17 mouse cellular contexts compared by ENCODE assay signal in genomic region chr3:35516517-35516916, GRCm38 (mm10).
"Had no signal": no experiment of that assay in that cellular context is flagged by ENCODE, and none has a peak within 500 bp of the region (broad histone marks: within the 10 kb centered on the region; RNA-seq: fewer than 3 reads in every experiment).

No protein-coding gene starts in this region.

- H3K36me3 ChIP-seq: neural tube, embryonic 12.5 days; neural tube, embryonic 13.5 days; neural tube, embryonic 15.5 days; stomach, embryonic 15.5 days had no signal

- H3K4me2 ChIP-seq: neural tube, embryonic 12.5 days; neural tube, embryonic 13.5 days; neural tube, embryonic 15.5 days; stomach, embryonic 15.5 days had no signal

- H3K4me3 ChIP-seq: neural tube, embryonic 12.5 days; neural tube, embryonic 13.5 days; neural tube, embryonic 15.5 days; stomach, embryonic 15.5 days had no signal

- H3K9me3 ChIP-seq: neural tube, embryonic 12.5 days; neural tube, embryonic 13.5 days; neural tube, embryonic 15.5 days; stomach, embryonic 15.5 days had no signal

- H3K27me3 ChIP-seq: neural tube, embryonic 12.5 days; neural tube, embryonic 13.5 days; neural tube, embryonic 15.5 days; stomach, embryonic 15.5 days had no signal

- H3K4me1 ChIP-seq: neural tube, embryonic 12.5 days; neural tube, embryonic 13.5 days; neural tube, embryonic 15.5 days; stomach, embryonic 15.5 days had no signal

- DNase-seq: retina, postnatal 1 day; right cerebral cortex, adult 18-20 months; right cerebral cortex, postnatal 14 days; right cerebral cortex, postnatal 25 days; right cerebral cortex, postnatal 4 days; spleen, adult 18-20 months; thymus, adult 18-20 months; thymus, adult 2 months; thymus, postnatal 14 days; thymus, postnatal 25 days; thymus, postnatal 36 days; thymus, postnatal 4 days had no signal

- H3K9ac ChIP-seq: neural tube, embryonic 12.5 days; neural tube, embryonic 13.5 days; neural tube, embryonic 15.5 days; stomach, embryonic 15.5 days had no signal

- H3K27ac ChIP-seq: neural tube, embryonic 12.5 days; neural tube, embryonic 13.5 days; neural tube, embryonic 15.5 days; stomach, embryonic 15.5 days; stomach, postnatal 0 days had no signal
